Mouse (Mus musculus) yolk sac, embryonic 10.5 days (tissue): ENCODE measurements around the gene Pitpnm2.

ENCODE experiments used
- DNase-seq: peaks from one replicate; pipeline ENCODE4 v3.0.0-alpha.2; 2017; ENCODE audit warnings: low spot score

Pitpnm2 gene

DNA sequence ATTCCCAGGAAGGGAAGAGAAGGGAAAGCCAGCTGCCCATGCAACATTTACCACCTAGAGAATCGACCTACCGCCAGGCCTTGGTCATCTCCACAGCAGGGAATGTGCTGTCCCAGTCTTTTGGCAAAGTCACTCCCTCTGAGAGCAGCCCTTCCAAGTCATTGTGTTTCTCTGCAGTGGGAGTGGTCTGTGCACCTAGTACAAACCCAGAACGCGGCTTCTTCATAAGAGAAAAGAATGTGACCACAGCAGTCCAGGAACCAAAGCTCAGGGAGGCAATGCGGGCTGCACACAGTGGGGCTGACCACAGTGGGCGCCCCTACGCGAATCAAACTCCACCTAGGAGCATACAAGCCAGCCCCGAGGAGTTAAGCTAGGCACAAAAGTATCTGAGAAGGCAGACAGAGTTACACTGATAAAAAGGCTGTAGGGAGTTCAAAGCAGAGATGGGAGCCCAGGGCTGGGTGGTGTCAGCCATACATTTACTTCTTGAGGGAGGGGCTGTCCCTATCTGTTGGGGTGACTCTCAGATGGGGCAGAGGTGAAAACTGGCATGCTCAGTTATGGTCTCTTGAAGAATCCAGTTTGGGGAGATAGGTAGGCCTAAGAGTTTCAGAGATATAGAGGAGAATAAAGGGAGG lies 1.5 kb downstream of the Pitpnm2 start:
- no peak for DNase-seq

DNA sequence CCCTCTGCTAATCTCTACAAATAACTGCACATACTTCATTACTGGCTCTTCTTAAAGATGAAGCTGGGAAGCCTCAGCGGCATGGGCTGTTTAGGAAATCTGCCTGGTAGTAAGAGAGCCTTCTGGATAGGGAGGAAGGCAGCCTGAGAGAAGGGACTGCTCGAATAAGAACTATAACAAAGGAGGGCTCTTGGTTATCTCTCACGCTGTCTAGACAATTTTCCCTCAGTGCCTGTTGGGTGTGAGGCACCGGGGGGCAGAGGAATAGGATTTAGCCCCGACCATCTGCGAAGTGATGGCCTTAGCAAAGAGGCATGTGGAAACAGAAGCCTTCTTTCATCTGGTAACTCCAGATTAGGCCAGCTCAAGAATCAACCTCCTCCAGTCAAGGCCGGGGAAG lies 2.3 kb downstream of the Pitpnm2 start:
- no peak for DNase-seq

DNA sequence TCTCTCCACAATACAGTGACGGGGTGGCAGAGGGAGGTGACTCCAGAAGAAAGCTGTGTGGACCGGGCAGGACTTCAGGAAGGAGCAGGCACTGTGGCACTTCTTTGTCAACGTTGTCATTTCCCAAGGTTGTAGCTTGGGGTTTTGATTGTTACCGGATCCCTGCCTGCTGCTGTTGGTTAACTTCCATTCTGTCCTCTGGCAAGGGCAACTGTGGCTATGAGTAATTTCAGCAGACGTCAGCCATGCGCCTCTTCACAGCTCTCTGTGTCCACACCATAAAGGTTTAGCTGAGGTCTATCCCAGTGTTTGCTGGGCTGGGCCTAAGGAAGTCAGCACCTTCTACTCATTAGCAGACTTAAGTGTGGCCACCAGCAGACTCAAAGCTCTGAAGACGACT lies 4.7 kb downstream of the Pitpnm2 start:
- no peak for DNase-seq

DNA sequence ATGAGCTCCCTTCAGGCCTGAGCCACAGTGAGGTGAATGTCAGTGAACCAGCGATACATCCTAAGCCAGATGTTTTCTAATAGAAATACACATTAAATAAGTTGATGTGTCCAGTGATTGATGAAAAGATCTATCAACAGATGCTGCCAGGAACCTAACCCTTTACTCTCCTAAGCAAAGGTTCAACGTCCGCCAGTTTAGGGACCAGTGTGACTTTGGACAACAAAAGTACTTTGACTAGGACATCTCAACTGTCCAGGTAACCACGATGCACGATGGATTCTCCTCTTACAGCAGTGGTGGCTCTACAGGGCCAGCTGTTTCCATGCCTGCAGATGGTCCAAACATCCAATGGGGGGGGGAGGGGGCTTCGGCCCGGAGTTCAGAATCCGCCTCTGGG lies 5.1 kb downstream of the Pitpnm2 start:
- no peak for DNase-seq

DNA sequence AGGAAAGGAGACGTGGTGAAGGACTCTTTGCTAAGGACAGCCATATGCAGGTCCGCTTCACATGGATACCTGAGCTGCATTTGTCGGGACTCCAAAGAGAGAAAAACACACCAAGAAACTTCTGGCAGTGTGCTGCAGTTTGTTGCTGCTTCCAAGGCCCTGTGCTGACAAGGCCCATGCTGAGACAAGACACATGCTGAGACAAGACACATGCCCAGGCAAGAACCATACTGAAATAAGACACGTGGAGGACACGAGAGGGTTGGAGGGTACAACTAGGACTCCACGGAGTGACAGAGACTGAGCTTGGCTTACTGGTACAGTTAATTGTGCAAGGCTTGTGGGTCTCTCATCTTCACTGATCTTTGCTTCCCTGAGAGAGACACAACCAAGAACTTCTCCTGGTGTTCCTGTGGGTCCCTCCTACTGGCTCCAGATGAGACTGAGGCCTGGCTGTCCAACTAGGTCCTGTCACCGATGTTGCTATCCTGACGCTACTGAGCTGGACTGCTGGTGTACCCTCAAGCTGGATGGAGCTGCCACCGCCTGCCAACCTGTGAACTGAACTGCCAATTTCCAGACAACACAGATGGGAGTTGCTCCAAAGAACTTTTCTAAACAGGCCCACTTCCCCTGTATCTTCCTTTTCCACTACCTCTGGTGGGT lies 6.2 kb downstream of the Pitpnm2 start:
- no peak for DNase-seq

DNA sequence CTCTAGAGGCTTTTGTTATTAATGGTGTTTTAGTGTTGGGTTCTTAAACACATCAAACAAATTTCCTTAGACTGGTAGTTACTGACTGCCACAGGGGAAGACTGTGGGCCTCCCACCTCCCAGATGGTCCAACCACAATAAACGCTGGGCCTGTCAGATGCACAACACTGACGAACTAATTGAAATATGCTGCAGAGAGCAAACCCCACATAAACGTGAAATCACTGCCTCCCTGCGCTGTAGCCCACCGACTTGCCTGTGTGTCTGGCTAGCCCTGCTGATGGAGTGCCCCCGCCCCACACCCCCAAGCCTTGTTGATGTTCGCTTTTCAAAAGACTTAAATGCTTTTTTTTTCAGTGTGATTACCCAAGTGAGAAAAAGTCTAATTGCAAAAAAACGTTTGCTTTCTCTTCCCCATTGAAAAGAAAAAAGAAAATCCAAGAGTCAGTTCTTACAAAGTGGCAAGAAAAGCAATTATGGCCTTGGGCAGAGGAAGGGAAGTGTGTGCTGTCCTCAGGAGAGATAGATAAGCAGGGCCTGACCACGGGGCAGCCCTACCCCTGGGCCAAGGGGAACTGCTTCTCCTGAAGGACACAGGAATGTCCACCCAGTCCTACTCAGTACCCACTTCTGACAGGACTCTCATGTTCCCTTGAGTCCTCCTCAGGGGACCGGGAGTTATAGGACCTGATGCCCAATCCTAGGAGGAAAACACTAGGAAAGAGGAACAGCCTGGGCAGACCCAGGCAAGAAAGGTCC lies 7.7 kb downstream of the Pitpnm2 start:
- no peak for DNase-seq

DNA sequence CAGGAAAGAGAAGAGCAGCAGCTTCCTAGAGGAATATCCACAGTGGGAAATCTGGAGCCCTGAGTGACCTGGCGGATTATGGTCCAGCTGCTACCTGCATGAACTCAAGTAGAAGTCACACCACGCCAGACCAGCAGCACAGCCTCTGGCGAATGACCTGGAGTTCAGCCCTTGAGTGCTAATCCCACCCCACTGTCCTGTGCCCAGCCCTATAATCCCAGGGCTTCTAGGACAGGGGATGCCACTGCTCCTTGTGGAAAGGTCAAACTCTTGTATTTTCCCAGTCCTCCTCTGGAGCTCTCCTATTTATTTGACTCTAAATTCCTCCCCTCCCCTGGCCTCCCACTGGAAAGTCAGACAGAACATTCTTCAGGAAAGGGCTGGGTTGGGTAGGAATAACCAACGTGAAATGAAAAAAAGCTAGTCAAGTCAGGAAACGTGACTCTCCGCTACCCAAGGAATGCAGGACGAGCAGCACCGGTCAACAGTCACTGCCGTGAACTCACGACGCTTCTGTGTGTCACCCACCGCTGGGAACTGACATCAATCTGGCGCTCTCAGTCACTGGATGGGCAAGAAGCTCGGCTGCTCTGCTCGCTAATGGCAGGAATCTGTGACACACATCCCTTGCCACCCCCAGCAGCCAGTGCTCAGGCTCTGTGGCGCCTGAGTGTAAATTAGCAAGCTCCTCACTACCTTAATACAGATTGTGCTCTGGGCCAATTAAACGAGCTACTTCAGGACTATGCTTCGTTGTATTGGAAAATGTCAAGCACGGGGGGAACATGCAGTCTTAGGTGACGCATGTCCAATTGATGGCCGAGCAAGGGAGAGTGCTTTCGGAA lies 8.5 kb downstream of the Pitpnm2 start:
- no peak for DNase-seq

DNA sequence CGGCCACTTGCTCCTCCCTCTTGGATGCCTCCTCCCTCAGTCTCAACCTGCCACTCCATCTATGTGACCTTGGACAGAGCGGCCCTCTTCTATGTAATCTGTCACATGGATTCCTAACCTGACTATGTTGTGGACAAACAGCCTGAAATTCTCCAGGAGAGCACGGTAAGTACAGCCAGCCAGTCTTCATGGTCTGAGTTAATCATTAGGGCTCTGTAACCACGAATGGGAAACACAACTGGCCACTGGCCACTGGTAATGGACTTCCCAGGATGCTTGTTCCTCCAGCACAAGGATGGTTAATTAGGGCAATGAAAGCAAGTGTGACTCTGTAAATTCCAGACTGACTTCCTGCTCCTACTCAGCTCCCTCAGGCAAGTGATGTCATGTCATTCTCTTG lies 13.4 kb downstream of the Pitpnm2 start:
- DNase-seq = peak; percentile 64

DNA sequence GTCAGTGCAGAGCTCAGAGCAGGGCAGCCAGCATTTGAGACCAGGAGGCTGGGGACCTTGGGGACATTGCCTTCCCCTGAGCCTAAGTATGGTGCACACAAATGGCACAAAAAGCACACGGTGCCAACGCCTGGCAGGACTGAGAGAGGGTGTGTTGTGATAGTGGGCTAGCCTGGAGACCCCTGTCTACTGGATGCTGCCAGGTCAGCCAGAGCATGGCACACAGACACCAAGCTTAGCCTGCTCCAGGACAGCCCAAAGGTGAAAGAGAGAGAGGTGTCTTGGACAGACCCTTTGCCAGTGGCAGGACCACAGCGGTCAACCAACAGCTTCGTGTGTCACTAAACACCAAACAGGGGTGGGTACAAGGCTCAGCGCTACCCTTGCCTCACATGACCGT lies 14.8 kb downstream of the Pitpnm2 start:
- DNase-seq = no peak

DNA sequence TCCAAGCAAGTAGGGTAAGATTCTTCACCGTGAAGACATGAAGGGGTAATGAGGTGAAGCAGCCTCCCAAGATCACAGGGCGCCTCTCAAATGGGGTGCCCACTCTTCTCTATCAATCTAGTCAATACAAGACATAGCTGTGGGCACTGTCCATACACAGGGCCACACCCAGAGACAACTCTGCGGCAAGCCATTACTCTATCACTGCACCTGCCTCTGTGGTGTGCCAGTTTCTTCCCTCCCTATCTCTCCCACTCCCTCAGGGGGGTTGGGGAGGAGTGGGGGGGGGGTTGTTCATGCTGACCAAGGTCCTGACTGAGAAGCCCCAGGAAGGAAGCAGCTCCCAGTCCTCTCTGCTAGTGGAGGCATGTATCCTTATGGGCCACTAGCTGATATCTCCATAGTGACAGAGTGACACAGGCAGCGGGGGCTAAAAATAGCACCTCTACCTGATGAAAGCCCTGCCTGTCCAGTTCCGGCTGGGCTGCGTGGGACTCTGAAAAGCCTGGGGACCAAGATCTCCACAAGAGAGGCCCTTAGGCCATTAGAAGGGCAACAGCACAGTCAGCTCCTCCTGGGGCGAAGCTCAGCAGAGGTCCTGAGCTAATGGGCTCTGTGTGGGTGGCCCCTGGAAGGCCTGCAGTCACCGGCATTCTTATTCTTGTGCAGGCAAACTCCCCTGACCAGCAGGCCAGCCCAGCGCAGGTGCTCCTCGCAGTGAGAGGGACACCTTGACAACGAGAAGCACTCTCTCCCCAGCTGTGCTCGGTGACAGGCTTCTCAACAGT lies 15.5 kb downstream of the Pitpnm2 start:
- DNase-seq = no peak

DNA sequence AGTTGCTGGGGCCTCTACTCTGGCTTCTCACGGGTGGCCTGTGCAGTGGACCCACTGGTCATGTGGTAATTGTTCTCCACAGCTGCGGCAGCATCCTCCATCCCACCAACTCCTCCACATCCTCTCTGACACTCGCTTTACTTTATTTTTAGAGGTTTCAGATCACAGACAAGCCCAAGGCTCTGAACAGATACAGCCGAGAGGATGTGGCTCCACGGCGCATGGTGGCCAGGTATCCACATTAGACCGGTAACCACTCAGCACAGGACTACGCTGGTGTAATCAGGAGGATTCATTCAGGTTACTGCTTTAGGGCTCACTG lies 16.5 kb downstream of the Pitpnm2 start:
- no peak for DNase-seq

DNA sequence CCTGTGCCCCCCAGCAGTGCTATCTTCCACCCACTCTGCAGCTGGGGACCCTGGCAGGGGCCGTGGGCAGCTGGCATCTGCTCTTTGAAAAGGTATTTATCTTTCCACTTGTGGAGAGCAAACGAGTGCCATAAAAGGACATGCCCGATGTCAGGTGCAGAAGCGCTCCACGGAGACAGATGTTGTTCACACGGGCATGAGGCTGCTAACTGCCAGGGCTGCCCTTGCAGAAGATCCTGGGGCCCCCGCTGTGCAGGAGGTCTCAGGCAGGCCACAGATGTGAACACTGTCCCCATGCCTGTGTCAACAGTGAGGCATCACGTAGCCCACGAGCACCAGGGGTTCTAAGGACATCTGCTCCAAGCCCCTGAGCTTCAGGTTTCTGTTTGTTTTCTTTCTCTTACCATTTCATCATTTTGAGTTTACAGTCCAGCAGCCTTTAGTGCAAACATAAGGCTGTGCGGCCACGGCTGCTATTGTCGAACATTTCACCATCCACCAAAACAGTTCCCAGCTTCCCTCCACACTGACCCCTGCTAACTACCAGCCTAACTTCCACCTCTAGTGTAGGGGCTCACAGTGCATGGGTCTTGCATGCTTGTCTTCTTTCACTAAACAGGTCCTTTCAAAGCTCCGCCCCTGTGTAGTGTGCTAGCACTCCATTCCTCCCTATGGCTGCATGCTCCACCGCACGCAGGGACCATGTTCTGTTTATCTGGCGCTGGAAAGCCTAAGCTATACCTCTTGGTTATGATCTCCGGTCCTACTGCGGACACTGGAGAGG lies 17.0 kb downstream of the Pitpnm2 start:
- DNase-seq = no peak

DNA sequence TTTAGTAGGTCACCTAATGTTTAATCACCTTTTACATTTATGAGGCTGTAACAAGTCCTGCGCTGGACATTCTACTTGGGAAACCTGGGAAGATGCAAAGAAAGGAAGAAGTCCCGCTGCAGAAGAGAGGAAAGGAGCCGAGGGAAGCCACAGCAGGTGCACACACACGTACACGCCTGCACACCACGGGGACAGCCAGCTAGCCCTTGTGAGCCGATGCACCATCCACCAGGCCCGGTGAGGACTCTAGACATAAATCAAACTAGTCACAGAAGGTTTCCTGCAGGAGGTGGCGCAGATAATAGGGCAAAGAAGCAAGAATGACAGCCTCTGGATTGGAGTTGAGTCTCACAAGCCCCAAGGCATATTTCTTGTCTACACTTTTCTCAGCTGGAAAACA lies 19.1 kb downstream of the Pitpnm2 start:
- no peak for DNase-seq

DNA sequence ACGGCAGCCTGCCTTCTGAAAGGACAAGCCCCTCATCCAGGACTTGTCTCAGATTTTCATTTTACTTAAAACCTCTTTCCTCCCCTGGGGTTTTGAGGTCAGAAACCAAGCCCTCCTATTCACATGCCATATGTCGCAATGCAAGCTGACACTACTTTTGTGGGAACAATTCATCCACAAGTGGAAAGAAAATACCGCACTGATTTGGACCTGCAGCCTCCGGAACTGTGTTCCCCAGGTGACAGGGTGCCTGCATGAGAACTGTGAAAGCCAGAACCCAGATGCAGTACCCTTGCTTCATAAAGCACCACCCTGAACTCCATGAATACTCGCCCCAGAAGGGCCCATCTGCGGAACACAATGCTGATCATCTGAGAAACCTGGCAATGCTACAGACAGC lies 22.4 kb downstream of the Pitpnm2 start:
- no peak for DNase-seq

DNA sequence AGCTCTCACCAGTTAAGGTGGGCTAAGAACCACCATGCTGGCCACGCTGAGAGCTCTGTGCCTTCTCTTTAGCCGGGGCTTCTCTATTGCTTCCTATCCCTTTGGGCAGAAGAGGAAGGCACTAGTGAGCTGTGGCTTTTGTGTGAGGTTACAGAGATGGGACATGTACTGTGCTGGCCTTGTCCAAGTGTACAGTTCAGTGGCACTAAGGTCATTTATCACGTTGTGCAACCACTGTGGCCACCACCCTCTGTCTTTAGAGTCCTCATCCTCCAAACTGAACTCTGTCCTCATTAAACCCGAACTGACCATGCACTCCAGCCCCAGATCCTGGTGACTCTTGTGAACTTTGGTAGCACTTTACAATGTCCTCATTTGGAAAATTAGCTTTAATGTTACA lies 23.1 kb downstream of the Pitpnm2 start:
- DNase-seq = no peak

DNA sequence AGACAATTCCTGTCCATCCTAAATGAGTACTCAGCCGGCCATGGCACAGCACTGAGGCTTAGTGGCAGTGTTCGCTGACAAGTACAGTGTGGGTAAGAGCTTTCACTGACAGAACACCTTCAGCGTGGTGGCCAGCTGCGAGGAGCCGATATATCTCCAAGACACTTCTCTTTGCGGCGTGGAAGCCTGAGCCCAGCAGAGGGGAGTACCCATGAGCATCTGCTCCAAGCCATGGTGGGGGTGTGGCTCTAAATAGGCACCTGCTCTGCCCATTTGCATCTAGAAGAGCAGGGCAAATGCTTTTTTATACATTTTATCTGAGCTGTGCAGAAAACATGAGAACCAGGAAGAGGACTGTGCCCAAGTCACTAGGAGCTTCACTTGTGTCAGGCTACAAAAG lies 23.7 kb downstream of the Pitpnm2 start:
- DNase-seq = no peak

DNA sequence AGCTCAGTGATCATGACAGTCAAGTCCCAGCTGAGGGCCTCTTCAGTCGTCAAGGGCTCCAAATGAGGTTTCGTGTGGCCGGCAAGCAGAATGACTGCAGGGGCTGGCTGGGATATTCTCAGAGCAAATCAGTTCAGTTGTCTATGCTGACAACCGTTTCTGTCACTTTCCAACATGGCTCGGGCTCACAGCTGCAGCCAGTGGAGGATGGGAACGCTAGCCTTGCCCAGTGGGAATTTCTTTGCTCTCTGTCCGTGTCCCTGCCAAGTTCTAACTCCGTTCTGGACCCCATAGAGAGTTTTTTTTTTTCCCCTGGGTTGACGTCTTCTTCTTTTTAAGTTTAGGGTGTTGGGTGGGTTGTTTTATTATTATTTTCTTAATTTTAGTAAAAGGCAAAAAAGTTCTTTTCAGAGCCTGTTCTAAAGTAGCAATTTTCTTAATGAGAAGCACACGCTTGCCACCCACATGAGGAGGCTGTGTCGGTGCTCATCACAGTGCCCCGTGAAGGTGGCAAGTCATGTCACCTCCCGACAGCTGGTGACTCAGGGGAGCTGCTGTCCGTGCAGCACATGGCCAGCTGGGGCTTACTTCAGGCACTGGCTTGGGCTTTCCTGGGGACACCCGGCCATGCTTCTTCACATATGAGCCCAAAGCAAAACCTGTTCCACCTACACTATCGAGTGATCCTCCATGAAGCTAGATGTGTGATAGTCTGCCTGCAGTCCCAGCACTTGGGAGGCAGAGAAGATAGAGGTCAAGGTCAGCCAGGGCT lies 25.1 kb downstream of the Pitpnm2 start:
- no peak for DNase-seq

DNA sequence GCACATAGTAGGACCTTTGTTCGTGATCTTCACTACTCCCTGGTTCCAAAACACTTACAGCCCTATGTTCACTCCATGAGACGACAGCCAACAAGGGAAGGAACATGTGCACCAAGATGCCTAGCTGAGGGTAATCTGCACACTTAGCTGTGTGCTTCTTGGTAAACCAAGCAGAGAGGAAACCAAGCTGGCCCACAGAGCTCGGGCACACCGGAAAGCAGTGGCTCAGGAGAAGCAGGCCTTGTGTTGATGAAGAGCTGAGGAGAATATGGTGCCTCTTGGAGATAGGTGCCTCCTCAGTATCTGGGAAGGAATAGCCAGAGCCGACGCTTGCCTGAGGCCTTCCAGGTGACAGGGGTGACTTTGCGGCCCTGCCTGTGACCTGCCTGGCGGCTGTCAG lies 26.0 kb downstream of the Pitpnm2 start:
- DNase-seq = no peak

DNA sequence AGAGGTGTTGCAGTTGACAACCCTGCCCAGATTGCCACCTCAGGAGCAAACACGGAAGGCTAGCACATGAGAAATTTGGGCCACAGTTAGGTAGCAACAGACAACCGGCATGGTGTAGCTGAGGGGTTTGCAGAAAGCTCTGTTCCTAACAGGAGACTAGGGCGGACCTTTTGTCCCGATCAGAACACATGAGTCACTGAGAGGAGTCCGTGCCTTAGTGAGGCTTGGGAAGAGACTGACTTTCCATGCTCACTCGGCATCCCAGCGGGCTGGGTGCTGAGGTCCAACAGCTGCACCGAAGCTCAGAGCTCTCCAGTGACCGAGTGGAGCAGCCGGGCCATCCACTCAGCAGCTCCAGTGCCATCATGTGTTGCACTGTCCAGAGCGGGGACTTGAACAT lies 26.9 kb downstream of the Pitpnm2 start:
- no peak for DNase-seq

DNA sequence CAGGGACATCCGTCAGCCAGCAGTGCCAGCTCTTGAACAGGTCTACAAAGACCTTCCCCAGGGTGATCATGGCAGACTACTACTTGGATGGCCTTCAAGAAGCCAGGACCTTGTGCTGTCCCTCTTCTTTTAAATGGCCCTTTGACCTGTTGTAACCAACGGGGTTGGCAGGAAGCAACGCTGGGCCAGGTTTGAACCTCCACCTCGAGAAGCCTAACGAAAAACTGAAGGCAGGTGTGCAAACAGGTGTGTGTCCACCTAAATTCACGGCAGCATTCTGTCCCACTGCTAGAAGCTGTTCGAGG lies 27.9 kb downstream of the Pitpnm2 start:
- DNase-seq = no peak
